Mouse (Mus musculus) small intestine, adult 2 months (tissue): Measurements from ENCODE around the gene Fbxw4.

ENCODE experiments used
- CTCF ChIP-seq: fragments of 200-500 bp; IDR thresholded peaks from 2 replicates; pipeline ENCODE4 v1.5.1; 2012; ENCODE audit warnings: low read depth, mild to moderate bottlenecking, control low read depth, inconsistent platforms, low read length, moderate library complexity, mixed read lengths; ENCODE audit not compliant: insufficient replicate concordance, insufficient read length; ENCODE audit errors: extremely low read depth
- POLR2A ChIP-seq: fragments of 200-500 bp; IDR thresholded peaks from 2 replicates; pipeline ENCODE4 v1.6.1; 2012; ENCODE audit warnings: low read depth, mild to moderate bottlenecking, control low read depth, inconsistent platforms, low read length, moderate library complexity

DNA sequence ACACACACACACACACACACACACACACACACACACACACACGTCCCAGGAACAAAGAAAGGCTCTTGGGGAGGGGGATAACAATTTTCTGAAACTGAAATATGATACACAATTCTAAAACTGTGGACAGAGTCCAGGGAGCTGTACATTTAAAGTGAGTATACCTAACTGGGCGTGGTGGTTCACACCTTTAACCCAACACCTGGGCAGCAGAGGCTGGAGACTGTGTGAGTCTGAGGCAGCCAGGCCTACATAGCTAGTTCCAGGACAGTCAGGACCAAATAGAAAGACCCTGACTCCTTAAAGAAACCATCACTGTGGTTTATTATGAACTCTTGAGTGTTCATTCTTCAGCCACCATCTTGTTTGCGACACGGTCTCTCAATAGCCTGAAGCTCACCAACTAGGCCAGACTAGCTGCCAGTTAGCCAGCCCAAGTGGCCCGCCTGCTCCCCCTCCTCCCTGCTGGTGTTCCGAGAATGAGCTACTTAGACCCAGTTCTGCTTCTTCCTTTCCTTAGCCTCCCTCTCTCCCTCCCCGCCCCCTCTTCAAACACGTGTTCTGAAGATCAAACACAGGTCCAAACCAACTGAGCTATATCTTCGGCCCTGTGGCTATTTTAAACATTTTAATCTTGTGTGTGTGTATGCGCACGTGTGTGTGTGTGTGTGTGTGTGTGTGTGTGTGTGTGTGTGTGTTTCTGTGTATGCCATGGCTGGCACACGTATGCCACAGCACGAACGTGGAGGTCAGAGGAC, 40.2 kb downstream of the Fbxw4 start:
- TF ChIP-seq CTCF, result no peak
- TF ChIP-seq POLR2A, result no peak
